Mouse (Mus musculus): ENCODE measurements around the gene Pter. TPM values are rescaled to one million over a fixed set of nuclear protein-coding genes. Genes with fewer than 3 reads are reported as not detected.

The Pter gene
- total and polyA plus RNA-seq, 3 experiments = 27.2 to 90.9 (median 53.7) TPM

GRCm38 (mm10) chr2:12956703-12957424 is 33.0 kb downstream of the Pter start:
- in situ Hi-C loops (cut with MboI; ENCODE audit: low pct_ligation_motif_present, low pct_unique_long_range_greater_than_20kb, low sequenced_read_pairs) = no loop called here
- Histone ChIP-seq H3K79me2 (replicated peaks; ENCODE audit: control insufficient read depth, extremely low read depth, insufficient read depth, poor library complexity, severe bottlenecking) (no peaks in the 10 kb centered on the region), H3K4me2 (ENCODE audit: insufficient read depth, low read depth, poor library complexity, severe bottlenecking) (no peak overlapping the region), H3K4me1 (ENCODE audit: control insufficient read depth in 1 of 2, insufficient read depth in 2 of 2) (no peaks in the 10 kb centered on the region), H3K27me3 (replicated peaks) (no peaks in the 10 kb centered on the region), H3K4me3 (replicated peaks in 1 of 3; ENCODE audit: low read depth in 2 of 3, low read length in 2 of 3, poor library complexity in 1 of 3) (no peak overlapping the region), H3K36me3 (replicated peaks in 1 of 2; ENCODE audit: control insufficient read depth in 1 of 2, insufficient read depth in 1 of 2, low read length in 1 of 2) (peaks cover 0 to 2% of the 10 kb centered on the region in 2 experiments), H3K9ac (ENCODE audit: insufficient read depth, low read depth) (no peak overlapping the region), H3K9me3 (replicated peaks; ENCODE audit: low read length) (no peaks in the 10 kb centered on the region), H3K27ac (ENCODE audit: insufficient read depth, low read depth) (no peak overlapping the region)
- DNase-seq (ENCODE audit: extremely low read depth) = no peak
- TF ChIP-seq CTCF (conservative IDR thresholded peaks at IDR 0.05 in 1 of 2, IDR thresholded peaks at IDR 0.05 in 1 of 2; ENCODE audit: low read depth in 2 of 2, low read length in 2 of 2) (no peak), MAX (IDR thresholded peaks at IDR 0.05; ENCODE audit: low read length) (no peak), JUND (conservative IDR thresholded peaks at IDR 0.05; ENCODE audit: low read depth, low read length) (no peak), MEF2A (IDR thresholded peaks at IDR 0.05; ENCODE audit: borderline replicate concordance, low read depth, low read length) (no peak), SIN3A (IDR thresholded peaks at IDR 0.05; ENCODE audit: low read length) (no peak), EP300 (IDR thresholded peaks at IDR 0.05; ENCODE audit: low read length) (no peak), GABPA (IDR thresholded peaks at IDR 0.05; ENCODE audit: insufficient replicate concordance, low read depth, low read length) (no peak), UBTF (IDR thresholded peaks at IDR 0.05; ENCODE audit: low read depth, low read length) (no peak), USF1 (IDR thresholded peaks at IDR 0.05; ENCODE audit: low read depth, low read length) (no peak), E2F4 (IDR thresholded peaks at IDR 0.05; ENCODE audit: insufficient replicate concordance, low read depth, low read length) (no peak)
- dilution Hi-C loops (cut with MboI; ENCODE audit: extremely low pct_ligation_motif_present, extremely low pct_unique_long_range_greater_than_20kb, low sequenced_read_pairs) = no loop called here

GRCm38 (mm10) chr2:12970049-12970724 is 46.3 kb downstream of the Pter start:
- Histone ChIP-seq H3K9me3 (replicated peaks; ENCODE audit: low read length) (no peaks in the 10 kb centered on the region), H3K36me3 (replicated peaks in 1 of 2; ENCODE audit: control insufficient read depth in 1 of 2, insufficient read depth in 1 of 2, low read length in 1 of 2) (peaks cover 0 to 39% of the 10 kb centered on the region in 2 experiments), H3K4me3 (replicated peaks in 1 of 3; ENCODE audit: low read depth in 2 of 3, low read length in 2 of 3, poor library complexity in 1 of 3) (no peak overlapping the region), H3K4me1 (ENCODE audit: control insufficient read depth in 1 of 2, insufficient read depth in 2 of 2) (peaks cover 0 to 6% of the 10 kb centered on the region in 2 experiments; a peak in 1 of 4 replicates), H3K79me2 (replicated peaks; ENCODE audit: control insufficient read depth, extremely low read depth, insufficient read depth, poor library complexity, severe bottlenecking) (no peaks in the 10 kb centered on the region), H3K9ac (ENCODE audit: insufficient read depth, low read depth) (no peak overlapping the region), H3K27me3 (replicated peaks) (no peaks in the 10 kb centered on the region), H3K27ac (ENCODE audit: insufficient read depth, low read depth) (no peak overlapping the region), H3K4me2 (ENCODE audit: insufficient read depth, low read depth, poor library complexity, severe bottlenecking) (no peak overlapping the region)
- in situ Hi-C loops (cut with MboI; ENCODE audit: low pct_ligation_motif_present, low pct_unique_long_range_greater_than_20kb, low sequenced_read_pairs) (no loop called here), dilution Hi-C loops (cut with MboI; ENCODE audit: extremely low pct_ligation_motif_present, extremely low pct_unique_long_range_greater_than_20kb, low sequenced_read_pairs) (no loop called here)
- DNase-seq (ENCODE audit: extremely low read depth) = no peak
- TF ChIP-seq SMC3 (IDR thresholded peaks at IDR 0.05; ENCODE audit: low read depth, low read length) = no peak
- no peak for TF ChIP-seq SIN3A (IDR thresholded peaks at IDR 0.05; ENCODE audit: low read length)
- TF ChIP-seq ELF1 (IDR thresholded peaks at IDR 0.05; ENCODE audit: low read depth, low read length) = no peak
- no peak for TF ChIP-seq POLR2AphosphoS2 (IDR thresholded peaks at IDR 0.05; ENCODE audit: low read depth, low read length)
- no peak for TF ChIP-seq BHLHE40 (IDR thresholded peaks at IDR 0.05; ENCODE audit: low read depth, low read length)
- TF ChIP-seq MAFK (IDR thresholded peaks at IDR 0.05; ENCODE audit: insufficient replicate concordance, low read length) = no peak
- TF ChIP-seq RCOR1 (conservative IDR thresholded peaks at IDR 0.05; ENCODE audit: low read depth, low read length) = no peak
- no peak for TF ChIP-seq ZMIZ1 (IDR thresholded peaks at IDR 0.05; ENCODE audit: low read depth, low read length)
- TF ChIP-seq USF1 (IDR thresholded peaks at IDR 0.05; ENCODE audit: low read depth, low read length) = no peak
- TF ChIP-seq MAZ (IDR thresholded peaks at IDR 0.05; ENCODE audit: low read depth, low read length) = no peak
- no peak for TF ChIP-seq TBP (conservative IDR thresholded peaks at IDR 0.05; ENCODE audit: low read depth, low read length)
- no peak for TF ChIP-seq POLR2A (IDR thresholded peaks at IDR 0.05; ENCODE audit: low read depth, low read length)

All from CH12.LX (cell line).